Mouse (Mus musculus) embryonic fibroblast, embryonic 13.5 days (primary cell): ENCODE measurements around the gene Gjb1.

Source experiments
- CTCF ChIP-seq: IDR thresholded peaks from 2 replicates; pipeline ENCODE4 v1.5.1; 2011; ENCODE audit warnings: mild to moderate bottlenecking, control low read depth, low read length, moderate library complexity, borderline replicate concordance; ENCODE audit not compliant: insufficient read depth
- POLR2A ChIP-seq: IDR thresholded peaks from 2 replicates; pipeline ENCODE4 v1.6.1; 2011; ENCODE audit warnings: low read depth, mild to moderate bottlenecking, control low read depth, low read length, moderate library complexity

- TF ChIP-seq CTCF (no peak), POLR2A (peak; percentile 65)
Observed at GRCm38 (mm10) chrX:101419725-101420699, 43.8 kb downstream of the Gjb1 start.
